Mouse (Mus musculus): ENCODE measurements around the gene Tbl1xr1. TPM values are rescaled to one million over a fixed set of nuclear protein-coding genes. Genes with fewer than 3 reads are reported as not detected.

Tbl1xr1 gene
- 10 to 100 TPM; 63.2 to 67.2 TPM for total RNA-seq (2021)
- 13.5 and 34.8 TPM in 2 replicates for polyA plus RNA-seq (2012; rRNA removed)
- long read RNA-seq, full-length matches to known transcripts = 5 of 10 reads
- long read RNA-seq, partial matches to known transcripts = 0 of 10 reads
- long read RNA-seq, other reads (novel, unspliced or antisense) = 5 of 10 reads

DNA sequence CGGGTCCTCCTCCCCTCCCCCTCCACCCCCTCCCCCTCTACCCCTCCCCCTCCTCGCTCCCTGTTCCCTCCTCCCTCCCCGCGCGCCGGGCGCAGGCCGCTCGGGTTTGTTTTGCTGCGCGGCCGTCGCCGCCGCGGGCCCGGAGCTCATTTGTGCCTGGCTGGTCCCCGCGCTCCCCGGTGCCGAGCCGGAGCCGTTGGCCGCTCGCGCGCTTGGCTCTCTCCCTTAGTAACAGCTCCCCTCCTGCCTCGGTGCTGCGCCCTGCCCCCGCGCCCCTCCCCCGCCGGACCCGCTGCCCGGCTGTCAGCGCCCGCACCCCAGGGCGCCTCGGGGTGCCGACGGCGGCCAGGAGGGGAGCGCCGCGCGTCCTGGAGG, at the start of gene Tbl1xr1:
TSS of gene Tbl1xr1 (plus strand) at position 92 of the 375 bp plus-strand sequence.
- Histone ChIP-seq H3K27me3 (ENCODE audit: control insufficient read depth, insufficient read depth, low read length) (no peaks in the 10 kb centered on the region), H3K4me1 (ENCODE audit: control insufficient read depth, insufficient read depth, low read length) (peaks cover 12% of the 10 kb centered on the region), H3K9ac (ENCODE audit: low read depth, low read length) (peak within 1 kb of the TSS; percentile 93), H3K79me2 (replicated peaks; ENCODE audit: control insufficient read depth, insufficient read depth, low read length) (peaks cover 3% of the 10 kb centered on the region), H3K27ac (peak within 1 kb of the TSS; percentile 98), H3K36me3 (ENCODE audit: control insufficient read depth, insufficient read depth, low read length) (no peaks in the 10 kb centered on the region; the same call in 1 of the 2 replicates), H3K4me3 (peak within 1 kb of the TSS; percentile 86)
- peak; percentile 97 for DNase-seq
- intact Hi-C loops (cut with DNase I) = loop anchor here (1.0 to 10.0 kb wide), 10 partner anchors 69 to 1422 kb away; no protein-coding TSS in a partner anchor
- 3% methylated on average over 41 of the region's 46 CpGs for WGBS
- TF ChIP-seq CTCF (IDR thresholded peaks at IDR 0.05) = no peak
- TF ChIP-seq EP300 (IDR thresholded peaks at IDR 0.05; ENCODE audit: insufficient read depth, low read depth, low read length) = no peak
- peak; percentile 33; the same call in 1 of the 2 replicates for TF ChIP-seq POLR2A (IDR thresholded peaks at IDR 0.05; ENCODE audit: insufficient read depth, low read depth, low read length)

DNA sequence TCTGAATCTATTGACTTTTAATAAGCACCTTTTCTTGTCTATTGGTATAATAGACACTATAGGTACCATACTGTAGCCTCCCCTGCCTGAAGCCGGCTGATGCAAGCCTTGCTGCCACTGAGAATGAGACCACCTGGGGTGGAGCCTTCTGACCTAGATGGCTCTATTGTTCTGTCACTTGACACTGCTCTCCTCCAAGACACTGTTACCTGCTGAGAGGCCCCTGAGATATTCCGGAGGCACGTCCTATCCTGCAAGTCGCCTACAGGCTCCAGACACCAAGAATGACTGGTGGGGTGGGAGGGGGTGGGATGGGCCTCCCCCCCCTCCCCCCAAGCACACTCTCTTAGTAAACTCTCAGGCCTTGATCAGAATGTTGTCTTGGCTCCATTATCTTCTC, 38.4 kb upstream of the Tbl1xr1 start:
- no peak for DNase-seq
- Histone ChIP-seq H3K9ac (ENCODE audit: low read depth, low read length) (no peak overlapping the region), H3K4me3 (no peak overlapping the region), H3K79me2 (replicated peaks; ENCODE audit: control insufficient read depth, insufficient read depth, low read length) (no peaks in the 10 kb centered on the region), H3K27me3 (ENCODE audit: control insufficient read depth, insufficient read depth, low read length) (no peaks in the 10 kb centered on the region), H3K4me1 (ENCODE audit: control insufficient read depth, insufficient read depth, low read length) (no peaks in the 10 kb centered on the region), H3K36me3 (ENCODE audit: control insufficient read depth, insufficient read depth, low read length) (no peaks in the 10 kb centered on the region), H3K27ac (no peak overlapping the region)
- 72% methylated on average over 4 of the region's 4 CpGs for WGBS
- no peak for TF ChIP-seq POLR2A (IDR thresholded peaks at IDR 0.05; ENCODE audit: insufficient read depth, low read depth, low read length)
- no peak for TF ChIP-seq EP300 (IDR thresholded peaks at IDR 0.05; ENCODE audit: insufficient read depth, low read depth, low read length)
- intact Hi-C loops (cut with DNase I) = no loop called here

DNA sequence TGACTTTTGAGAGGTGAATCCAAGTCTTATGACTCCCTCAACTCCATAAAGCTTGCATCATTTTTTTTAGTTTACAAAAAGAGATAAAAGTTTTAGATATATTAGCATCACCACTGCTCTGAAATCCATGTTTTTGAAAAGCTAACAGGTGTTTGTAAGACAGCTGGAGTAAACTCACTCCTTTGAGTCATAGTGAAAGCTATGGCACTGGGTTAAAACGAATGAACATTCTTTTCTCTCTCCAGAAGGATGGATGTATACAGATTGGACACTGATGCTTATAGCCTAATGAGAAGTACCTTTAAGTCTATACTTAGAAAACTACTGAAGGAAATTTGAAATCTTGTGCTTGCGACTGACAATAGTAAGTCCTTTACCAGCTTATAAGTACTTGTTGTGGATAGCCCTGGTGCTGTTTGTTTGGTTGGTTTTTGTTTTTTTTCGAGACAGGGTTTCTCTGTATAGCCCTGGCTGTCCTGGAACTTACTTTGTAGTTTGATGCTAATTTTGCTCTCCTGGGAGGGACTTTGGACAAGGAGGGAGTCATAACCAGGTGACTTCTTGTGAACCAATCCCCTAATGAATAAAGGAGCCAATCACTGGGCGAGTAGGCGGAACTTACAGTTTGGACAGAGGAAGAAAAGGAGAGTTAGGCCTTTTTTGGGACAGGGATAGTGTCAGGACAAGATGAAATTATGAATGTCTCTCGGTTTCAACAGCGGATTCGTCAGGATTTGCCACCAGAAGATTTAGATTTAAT, 37.2 kb upstream of the Tbl1xr1 start:
- TF ChIP-seq CTCF (IDR thresholded peaks at IDR 0.05) (no peak), EP300 (IDR thresholded peaks at IDR 0.05; ENCODE audit: insufficient read depth, low read depth, low read length) (no peak), POLR2A (IDR thresholded peaks at IDR 0.05; ENCODE audit: insufficient read depth, low read depth, low read length) (no peak)
- no peak for DNase-seq
- H3K79me2 ChIP-seq (replicated peaks; ENCODE audit: control insufficient read depth, insufficient read depth, low read length) = no peaks in the 10 kb centered on the region
- no peak overlapping the region for H3K9ac ChIP-seq (ENCODE audit: low read depth, low read length)
- WGBS = 91% methylated on average over 8 of the region's 8 CpGs
- H3K4me3 ChIP-seq = no peak overlapping the region
- intact Hi-C loops (cut with DNase I) = no loop called here
- no peaks in the 10 kb centered on the region for H3K4me1 ChIP-seq (ENCODE audit: control insufficient read depth, insufficient read depth, low read length)
- H3K27ac ChIP-seq = no peak overlapping the region
- H3K27me3 ChIP-seq (ENCODE audit: control insufficient read depth, insufficient read depth, low read length) = no peaks in the 10 kb centered on the region
- H3K36me3 ChIP-seq (ENCODE audit: control insufficient read depth, insufficient read depth, low read length) = no peaks in the 10 kb centered on the region

DNA sequence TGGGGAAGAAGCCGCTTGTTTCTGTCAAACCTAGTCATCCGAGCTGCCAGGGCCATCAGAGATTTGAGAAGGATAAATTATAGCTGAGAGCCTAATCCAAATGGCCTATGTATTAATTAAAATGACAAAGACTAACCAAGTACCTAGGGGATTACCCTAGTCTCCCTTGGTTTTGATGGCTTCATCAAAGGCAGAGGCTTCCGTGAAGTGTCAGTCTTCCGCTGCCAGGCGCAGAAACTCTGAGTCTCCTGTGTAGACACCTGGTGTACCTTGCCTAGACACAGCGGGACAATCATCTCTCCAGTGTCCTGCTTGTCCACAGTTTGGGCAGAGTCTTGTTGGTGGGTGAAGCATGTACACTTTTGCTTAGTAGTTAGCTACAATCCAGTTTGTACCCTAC, 35.8 kb upstream of the Tbl1xr1 start:
- WGBS = 92% methylated on average over 6 of the region's 6 CpGs
- DNase-seq = no peak
- Histone ChIP-seq H3K36me3 (ENCODE audit: control insufficient read depth, insufficient read depth, low read length) (no peaks in the 10 kb centered on the region), H3K79me2 (replicated peaks; ENCODE audit: control insufficient read depth, insufficient read depth, low read length) (no peaks in the 10 kb centered on the region), H3K27me3 (ENCODE audit: control insufficient read depth, insufficient read depth, low read length) (no peaks in the 10 kb centered on the region), H3K4me1 (ENCODE audit: control insufficient read depth, insufficient read depth, low read length) (no peaks in the 10 kb centered on the region), H3K27ac (no peak overlapping the region), H3K4me3 (no peak overlapping the region), H3K9ac (ENCODE audit: low read depth, low read length) (no peak overlapping the region)
- intact Hi-C loops (cut with DNase I) = no loop called here
- TF ChIP-seq EP300 (IDR thresholded peaks at IDR 0.05; ENCODE audit: insufficient read depth, low read depth, low read length) = no peak
- no peak for TF ChIP-seq CTCF (IDR thresholded peaks at IDR 0.05)
- TF ChIP-seq POLR2A (IDR thresholded peaks at IDR 0.05; ENCODE audit: insufficient read depth, low read depth, low read length) = no peak

DNA sequence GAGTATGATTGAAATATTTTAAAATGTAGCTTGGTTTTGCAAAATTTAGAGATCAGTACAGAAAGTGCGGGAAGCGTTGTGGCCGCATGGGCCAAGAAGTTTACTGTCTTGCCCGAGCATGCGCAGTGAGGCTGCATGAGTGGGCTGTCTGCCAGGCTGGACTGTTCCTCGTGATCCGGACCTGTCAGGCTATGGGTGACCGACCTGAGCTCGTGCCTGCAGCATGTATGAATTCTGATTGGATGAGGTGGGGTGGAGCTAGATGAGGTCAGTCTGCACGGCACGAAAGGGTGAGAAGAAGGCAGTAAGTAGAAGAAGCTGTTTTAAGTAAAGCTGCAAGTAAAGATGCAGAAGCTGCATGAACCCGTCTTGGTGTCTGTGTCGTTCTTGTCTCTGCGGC, 29.2 kb upstream of the Tbl1xr1 start:
- no peaks in the 10 kb centered on the region for H3K36me3 ChIP-seq (ENCODE audit: control insufficient read depth, insufficient read depth, low read length)
- H3K27me3 ChIP-seq (ENCODE audit: control insufficient read depth, insufficient read depth, low read length) = no peaks in the 10 kb centered on the region
- no peak overlapping the region for H3K4me3 ChIP-seq
- TF ChIP-seq CTCF (IDR thresholded peaks at IDR 0.05) = no peak
- 0 out of 2 replicates have a peak, but pooled peaks have one; percentile 61 for TF ChIP-seq EP300 (IDR thresholded peaks at IDR 0.05; ENCODE audit: insufficient read depth, low read depth, low read length)
- TF ChIP-seq POLR2A (IDR thresholded peaks at IDR 0.05; ENCODE audit: insufficient read depth, low read depth, low read length) = no peak
- H3K9ac ChIP-seq (ENCODE audit: low read depth, low read length) = no peak overlapping the region
- WGBS = 58% methylated on average over 14 of the region's 14 CpGs
- no peak overlapping the region for H3K27ac ChIP-seq
- DNase-seq = peak; percentile 47 to 51
- no peaks in the 10 kb centered on the region for H3K4me1 ChIP-seq (ENCODE audit: control insufficient read depth, insufficient read depth, low read length)
- intact Hi-C loops (cut with DNase I) = no loop called here
- no peaks in the 10 kb centered on the region for H3K79me2 ChIP-seq (replicated peaks; ENCODE audit: control insufficient read depth, insufficient read depth, low read length)

All from heart, adult 2 months (tissue).